Mouse (Mus musculus): ENCODE results near the gene Mmrn1. TPM values are rescaled to one million over a fixed set of nuclear protein-coding genes. Genes with fewer than 3 reads are reported as not detected.
"Not testable (repeated sequence)": the region's sequence is repeated elsewhere in the genome, so short reads cannot be mapped to it uniquely, and the experiment has no call there.

Gene Mmrn1
- 5.5 and 6.9 TPM in 2 replicates for polyA plus RNA-seq (2015; fragmentation: Nextera tagmentation; extraction: Ambion mirVana)

DNA sequence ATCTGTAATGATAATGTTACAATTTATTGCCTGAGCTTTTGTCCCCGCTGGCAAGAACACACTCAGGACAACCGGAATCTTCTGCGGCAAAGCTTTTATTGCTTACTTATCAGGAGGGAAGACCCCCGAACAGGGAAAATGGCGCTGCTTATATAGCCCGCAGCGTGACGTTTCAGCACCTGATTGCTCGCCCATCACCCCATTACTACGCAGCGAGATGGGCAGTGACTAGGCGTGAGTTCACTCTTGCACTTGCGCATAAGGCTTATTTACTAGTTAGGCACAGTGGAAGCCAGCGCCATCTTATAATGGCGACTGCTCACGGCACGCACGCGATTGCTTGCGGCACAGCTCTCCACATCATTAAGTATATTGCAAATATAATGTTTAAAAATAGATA lies at the start of gene Mmrn1:
TSS of gene Mmrn1 (plus strand) at position 301 of the 400 bp plus-strand sequence.
- 95% methylated on average over 20 of the region's 20 CpGs for WGBS
- H3K36me3 ChIP-seq; H3K4me2 ChIP-seq (replicated peaks); H3K9ac ChIP-seq; H3K4me3 ChIP-seq (replicated peaks); H3K9me3 ChIP-seq; H3K27ac ChIP-seq; ATAC-seq; H3K4me1 ChIP-seq (replicated peaks); H3K27me3 ChIP-seq (replicated peaks): not testable (repeated sequence)

GRCm38 (mm10) chr6:60880362-60880761 lies 44.4 kb upstream of the Mmrn1 start:
- H3K4me2 ChIP-seq (replicated peaks), result no peak overlapping the region
- no peaks in the 10 kb centered on the region for H3K4me1 ChIP-seq (replicated peaks)
- WGBS, result 84% methylated on average over 7 of the region's 7 CpGs
- no peak overlapping the region for H3K9ac ChIP-seq
- no peak overlapping the region for H3K4me3 ChIP-seq (replicated peaks)
- ATAC-seq, result no peak
- no peaks in the 10 kb centered on the region for H3K36me3 ChIP-seq
- H3K27ac ChIP-seq, result no peak overlapping the region
- no peaks in the 10 kb centered on the region for H3K9me3 ChIP-seq
- no peaks in the 10 kb centered on the region for H3K27me3 ChIP-seq (replicated peaks)

- H3K9me3 ChIP-seq, result no peaks in the 10 kb centered on the region
- 72% methylated on average over 2 of the region's 2 CpGs for WGBS
- no peaks in the 10 kb centered on the region for H3K4me1 ChIP-seq (replicated peaks)
These were observed 43.2 kb upstream of the Mmrn1 start for GRCm38 (mm10) chr6:60881534-60881933.

GRCm38 (mm10) chr6:60907272-60907671 lies 17.5 kb upstream of the Mmrn1 start:
- H3K27me3 ChIP-seq (replicated peaks), result no peaks in the 10 kb centered on the region
- no peak overlapping the region for H3K9ac ChIP-seq
- no peak overlapping the region for H3K4me2 ChIP-seq (replicated peaks)
- WGBS, result 85% methylated on average over 2 of the region's 2 CpGs
- no peak for ATAC-seq
- H3K4me1 ChIP-seq (replicated peaks), result no peaks in the 10 kb centered on the region
- no peaks in the 10 kb centered on the region for H3K9me3 ChIP-seq
- no peak overlapping the region for H3K4me3 ChIP-seq (replicated peaks)
- H3K27ac ChIP-seq, result no peak overlapping the region
- no peaks in the 10 kb centered on the region for H3K36me3 ChIP-seq

More at GRCm38 (mm10) chr6:60881534-60881933, 43.2 kb upstream of the Mmrn1 start:
- ATAC-seq, result no peak
- Histone ChIP-seq H3K9ac (no peak overlapping the region), H3K36me3 (no peaks in the 10 kb centered on the region), H3K4me2 (replicated peaks) (no peak overlapping the region), H3K4me3 (replicated peaks) (no peak overlapping the region), H3K27me3 (replicated peaks) (no peaks in the 10 kb centered on the region), H3K27ac (no peak overlapping the region)

DNA sequence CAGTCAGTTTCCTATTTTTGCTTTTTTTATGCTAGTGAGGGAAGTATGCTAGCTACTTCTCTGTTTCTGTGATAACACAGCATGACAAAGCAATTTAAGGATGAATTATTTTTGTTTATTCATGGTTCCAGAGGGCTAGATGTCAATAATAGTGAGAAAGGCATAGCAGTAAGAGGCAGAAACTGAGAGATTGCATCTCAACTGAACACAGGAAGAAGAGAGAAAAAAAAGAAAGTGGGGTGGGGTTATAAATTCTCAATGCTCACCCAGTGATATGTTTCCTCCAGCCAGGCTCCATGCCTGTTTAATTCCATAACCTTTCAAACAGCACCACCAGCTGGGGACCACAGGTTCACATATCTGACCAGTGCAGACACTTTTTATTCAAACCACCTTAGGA lies 6.6 kb downstream of the Mmrn1 start:
- Histone ChIP-seq H3K9ac (no peak overlapping the region), H3K4me1 (replicated peaks) (no peaks in the 10 kb centered on the region), H3K4me3 (replicated peaks) (no peak overlapping the region), H3K27me3 (replicated peaks) (no peaks in the 10 kb centered on the region), H3K4me2 (replicated peaks) (no peak overlapping the region), H3K9me3 (no peaks in the 10 kb centered on the region), H3K27ac (no peak overlapping the region), H3K36me3 (no peaks in the 10 kb centered on the region)
- no peak for ATAC-seq

DNA sequence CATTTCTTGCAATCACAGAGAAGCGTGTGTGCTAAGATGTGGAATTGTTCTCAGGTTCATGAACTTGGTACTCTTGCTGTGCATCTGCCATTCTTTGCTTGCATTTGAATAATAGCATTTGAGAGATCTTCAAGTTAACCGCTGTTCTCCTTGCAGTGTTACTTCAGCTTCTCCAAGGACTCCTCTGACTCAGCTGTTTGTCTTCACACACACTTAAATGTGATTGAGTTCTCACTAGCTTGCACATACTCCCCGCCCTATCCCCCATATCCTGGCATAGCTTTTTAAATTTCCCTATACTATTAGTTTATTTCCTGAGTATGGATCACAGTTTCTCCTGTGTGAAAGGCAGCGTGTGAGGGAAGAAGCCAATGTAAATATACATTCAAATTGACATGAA lies 10.1 kb downstream of the Mmrn1 start:
- Histone ChIP-seq H3K9ac (no peak overlapping the region), H3K36me3 (no peaks in the 10 kb centered on the region), H3K4me1 (replicated peaks) (no peaks in the 10 kb centered on the region), H3K27ac (no peak overlapping the region), H3K27me3 (replicated peaks) (no peaks in the 10 kb centered on the region), H3K4me3 (replicated peaks) (no peak overlapping the region), H3K4me2 (replicated peaks) (no peak overlapping the region), H3K9me3 (no peaks in the 10 kb centered on the region)
- ATAC-seq, result no peak
- 60% methylated on average over 4 of the region's 4 CpGs for WGBS

GRCm38 (mm10) chr6:60935448-60936130 lies 10.8 kb downstream of the Mmrn1 start:
- 60% methylated on average over 4 of the region's 4 CpGs for WGBS
- no peak overlapping the region for H3K27ac ChIP-seq

DNA sequence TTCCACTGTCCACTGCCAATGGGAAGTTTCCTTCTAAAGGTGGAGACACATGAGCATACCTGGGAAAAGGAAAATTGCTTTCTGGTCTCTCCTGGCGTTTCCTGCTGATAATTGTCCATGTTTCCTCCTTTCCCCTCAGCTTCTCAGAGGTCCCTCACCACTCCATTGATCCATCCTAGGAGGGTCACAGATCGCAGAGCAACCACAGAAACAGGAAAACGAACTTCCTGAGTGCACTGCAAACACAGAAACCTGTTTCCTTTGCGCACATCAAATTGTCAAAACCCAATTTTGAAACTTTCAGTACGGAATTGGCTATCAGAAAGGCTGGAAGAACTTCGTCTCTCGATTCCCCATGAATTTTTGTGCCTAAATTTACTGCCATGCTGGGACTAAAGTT lies 19.4 kb downstream of the Mmrn1 start:
- Histone ChIP-seq H3K36me3 (no peaks in the 10 kb centered on the region), H3K9ac (no peak overlapping the region), H3K9me3 (no peaks in the 10 kb centered on the region), H3K4me2 (replicated peaks) (no peak overlapping the region), H3K4me3 (replicated peaks) (no peak overlapping the region), H3K4me1 (replicated peaks) (no peaks in the 10 kb centered on the region), H3K27ac (no peak overlapping the region), H3K27me3 (replicated peaks) (no peaks in the 10 kb centered on the region)
- no peak for ATAC-seq
- WGBS, result 68% methylated on average over 7 of the region's 7 CpGs

More at GRCm38 (mm10) chr6:60935448-60936130, 10.8 kb downstream of the Mmrn1 start:
- H3K4me1 ChIP-seq (replicated peaks), result no peaks in the 10 kb centered on the region
- ATAC-seq, result peak; percentile 55; the same call in 1 of the 2 replicates
- H3K4me3 ChIP-seq (replicated peaks), result no peak overlapping the region
- H3K27me3 ChIP-seq (replicated peaks), result no peaks in the 10 kb centered on the region
- no peak overlapping the region for H3K4me2 ChIP-seq (replicated peaks)
- H3K9ac ChIP-seq, result no peak overlapping the region
- H3K9me3 ChIP-seq, result no peaks in the 10 kb centered on the region
- no peaks in the 10 kb centered on the region for H3K36me3 ChIP-seq

DNA sequence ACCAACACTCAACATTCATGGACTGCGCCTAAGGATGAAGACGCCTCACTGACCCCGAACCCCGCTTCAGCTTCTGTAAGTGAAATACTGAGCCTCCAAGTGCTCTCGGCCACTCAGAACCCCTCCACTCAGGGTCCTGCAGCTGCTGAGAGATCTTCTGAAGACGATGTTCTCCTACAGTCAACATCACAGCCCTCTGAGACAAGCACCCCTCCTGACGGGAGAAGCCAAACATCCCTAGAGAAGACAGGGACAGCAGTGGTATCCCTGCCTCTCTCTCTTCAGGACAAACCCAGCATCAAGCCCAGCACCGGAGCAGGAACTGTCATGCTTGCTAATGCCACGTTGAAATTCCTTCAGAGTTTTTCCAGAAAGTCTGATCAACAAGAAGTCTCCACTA lies 19.8 kb downstream of the Mmrn1 start:
- WGBS, result 72% methylated on average over 9 of the region's 9 CpGs
- Histone ChIP-seq H3K4me2 (replicated peaks) (no peak overlapping the region), H3K4me3 (replicated peaks) (no peak overlapping the region), H3K36me3 (no peaks in the 10 kb centered on the region), H3K27me3 (replicated peaks) (no peaks in the 10 kb centered on the region), H3K4me1 (replicated peaks) (no peaks in the 10 kb centered on the region), H3K9me3 (no peaks in the 10 kb centered on the region), H3K27ac (no peak overlapping the region), H3K9ac (no peak overlapping the region)
- ATAC-seq, result no peak

DNA sequence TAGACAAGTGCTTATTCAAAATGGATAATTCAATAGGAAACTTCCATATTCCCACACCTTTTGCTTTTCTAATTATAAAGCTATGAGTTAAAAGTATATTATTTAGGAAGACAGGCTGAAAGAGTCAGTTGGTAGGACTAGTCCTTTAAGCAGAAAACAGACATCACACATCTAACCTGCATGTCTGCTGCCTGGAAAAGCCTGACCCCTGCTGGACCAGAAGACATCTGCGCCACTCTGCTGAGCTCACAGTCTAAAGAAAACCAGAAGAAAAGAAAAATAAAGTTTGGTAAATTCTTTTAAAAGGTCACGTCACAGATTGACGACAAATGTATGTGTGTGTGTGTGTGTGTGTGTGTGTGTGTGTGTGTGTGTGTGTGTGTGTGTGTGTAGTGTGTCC lies 25.6 kb downstream of the Mmrn1 start:
- Histone ChIP-seq H3K36me3 (no peaks in the 10 kb centered on the region), H3K27me3 (replicated peaks) (no peaks in the 10 kb centered on the region), H3K4me3 (replicated peaks) (no peak overlapping the region), H3K9ac (no peak overlapping the region), H3K4me2 (replicated peaks) (no peak overlapping the region), H3K4me1 (replicated peaks) (no peaks in the 10 kb centered on the region), H3K9me3 (no peaks in the 10 kb centered on the region), H3K27ac (no peak overlapping the region)
- ATAC-seq, result no peak
- WGBS, result 64% methylated on average over 3 of the region's 3 CpGs

GRCm38 (mm10) chr6:60961285-60961684 lies 36.5 kb downstream of the Mmrn1 start:
- no peak for ATAC-seq
- no peaks in the 10 kb centered on the region for H3K4me1 ChIP-seq (replicated peaks)
- 85% methylated on average over 2 of the region's 2 CpGs for WGBS

DNA sequence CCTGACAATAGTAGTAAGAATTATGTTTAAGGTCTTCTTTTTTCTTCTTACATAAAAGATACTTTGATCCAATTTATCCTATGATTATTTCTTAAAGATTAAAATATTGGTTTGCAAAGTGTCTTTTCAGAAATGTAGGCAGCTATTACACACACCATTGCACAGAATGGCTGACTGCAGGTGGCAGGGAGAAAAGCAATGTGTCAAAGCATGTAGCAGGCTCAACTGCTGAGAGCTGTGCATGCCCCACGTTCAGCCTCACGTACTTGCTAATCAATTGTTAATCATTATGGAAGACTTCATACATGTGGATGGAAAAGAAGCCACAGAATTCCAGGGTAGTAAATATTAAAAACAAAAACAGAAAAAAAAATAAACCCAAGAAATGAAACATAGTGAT lies 37.1 kb downstream of the Mmrn1 start:
- no peak overlapping the region for H3K4me3 ChIP-seq (replicated peaks)
- no peak for ATAC-seq
- no peaks in the 10 kb centered on the region for H3K4me1 ChIP-seq (replicated peaks)
- no peak overlapping the region for H3K4me2 ChIP-seq (replicated peaks)
- H3K36me3 ChIP-seq, result no peaks in the 10 kb centered on the region
- 84% methylated on average over 2 of the region's 2 CpGs for WGBS
- no peak overlapping the region for H3K9ac ChIP-seq
- H3K9me3 ChIP-seq, result no peaks in the 10 kb centered on the region
- no peaks in the 10 kb centered on the region for H3K27me3 ChIP-seq (replicated peaks)
- H3K27ac ChIP-seq, result no peak overlapping the region

More at GRCm38 (mm10) chr6:60961285-60961684, 36.5 kb downstream of the Mmrn1 start:
- H3K27me3 ChIP-seq (replicated peaks), result no peaks in the 10 kb centered on the region
- no peak overlapping the region for H3K4me3 ChIP-seq (replicated peaks)
- no peaks in the 10 kb centered on the region for H3K9me3 ChIP-seq
- no peaks in the 10 kb centered on the region for H3K36me3 ChIP-seq
- H3K9ac ChIP-seq, result no peak overlapping the region
- H3K4me2 ChIP-seq (replicated peaks), result no peak overlapping the region
- H3K27ac ChIP-seq, result no peak overlapping the region

DNA sequence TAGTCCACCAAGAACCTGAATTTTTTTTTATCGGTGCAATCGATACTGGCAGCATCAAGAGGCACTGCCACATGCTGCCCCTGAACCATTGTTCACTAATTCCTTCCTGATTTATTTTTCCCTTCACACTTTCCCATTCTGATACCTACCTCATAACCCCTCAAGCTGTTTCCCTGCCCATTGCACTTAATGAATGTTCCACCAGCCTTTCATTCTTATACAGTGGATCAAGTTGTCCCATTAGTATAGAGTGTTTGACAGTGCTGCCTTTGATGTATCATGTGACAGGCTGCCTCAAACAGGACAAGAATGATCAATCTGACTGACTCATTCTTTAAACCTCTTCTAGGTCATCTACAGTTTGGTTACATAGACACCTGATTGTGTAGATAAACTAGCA lies 37.9 kb downstream of the Mmrn1 start:
- Histone ChIP-seq H3K27ac (no peak overlapping the region), H3K27me3 (replicated peaks) (no peaks in the 10 kb centered on the region), H3K4me3 (replicated peaks) (no peak overlapping the region), H3K9ac (no peak overlapping the region), H3K4me2 (replicated peaks) (no peak overlapping the region), H3K9me3 (no peaks in the 10 kb centered on the region), H3K4me1 (replicated peaks) (no peaks in the 10 kb centered on the region), H3K36me3 (no peaks in the 10 kb centered on the region)
- whole genome bisulfite sequencing, result 88% methylated on average over 2 of the region's 2 CpGs
- ATAC-seq, result no peak

Data from intestine, embryonic 15.5 days (tissue).